Mouse (Mus musculus) T-helper 1 cell (primary cell): ENCODE measurements at regions not wholly inside any gene's neighbourhood (a gene's known extent, or its start where the extent isn't known, plus 50 kb on each side); places are given as distances from the start of the nearest gene placed in this dataset.
"Not testable (repeated sequence)": the region's sequence is repeated elsewhere in the genome, so short reads cannot be mapped to it uniquely, and the experiment has no call there.

ENCODE experiments used
- in situ Hi-C: fragments of 300-600 bp; cut with MboI, MseI; formaldehyde crosslinking; loops from one replicate; pipeline ENCODE4 v1.15.1; 2025; ENCODE audit warnings: high pct_unique_total_duplicates

DNA sequence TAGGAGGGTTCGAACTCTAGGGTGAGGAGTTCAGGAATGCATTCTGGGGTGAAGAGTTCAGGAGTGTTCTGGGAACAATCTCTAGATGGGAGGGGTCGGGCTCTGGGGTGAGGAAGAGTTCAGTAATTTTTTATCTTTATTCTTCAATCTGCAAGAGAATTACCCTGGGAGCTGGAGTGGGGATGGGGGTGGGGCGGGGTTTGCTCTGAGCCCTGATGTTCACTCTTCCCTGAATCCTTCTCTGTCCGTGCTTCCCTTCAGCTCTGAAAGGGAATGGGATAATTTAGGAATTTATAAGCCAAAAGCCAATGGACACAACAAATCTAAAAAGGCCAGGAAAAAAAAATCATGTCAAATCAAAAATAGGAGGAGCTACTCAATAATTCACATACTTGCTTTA is 122.8 kb upstream of the Trim24 start:
- in situ Hi-C loops: not testable (repeated sequence)

DNA sequence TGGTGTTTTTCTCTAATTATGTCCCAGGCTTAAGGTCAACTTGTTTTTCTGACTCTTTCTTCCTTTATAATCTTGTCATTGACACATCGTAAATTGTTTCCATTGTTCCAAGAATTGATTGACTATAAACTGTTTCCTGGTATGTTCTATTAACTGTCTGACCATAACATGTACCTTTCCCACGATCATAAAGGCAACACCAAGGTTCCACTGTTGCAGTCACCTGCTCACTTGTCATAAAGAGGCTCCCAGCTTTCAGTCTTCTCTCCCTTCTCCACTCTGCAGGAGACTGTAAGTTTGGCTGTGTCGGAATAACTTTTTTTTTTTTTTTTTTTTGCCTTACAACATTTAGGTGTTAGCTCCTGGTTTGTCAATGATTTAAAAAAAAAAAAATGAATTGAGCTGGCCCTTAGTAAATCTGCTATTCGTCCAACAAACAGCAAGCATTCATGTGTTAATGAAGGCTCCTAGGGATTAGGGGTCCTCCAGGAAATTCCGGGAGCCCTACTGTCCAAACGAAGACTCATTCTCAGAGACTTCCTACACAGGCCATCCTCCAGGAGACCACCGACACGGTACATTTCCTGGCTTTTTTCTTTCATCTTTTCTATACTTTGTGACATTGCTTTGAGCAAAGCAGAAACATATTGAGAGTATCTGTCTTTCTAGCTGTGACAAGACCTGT is 122.2 kb upstream of the Trim24 start:
- in situ Hi-C loops: no loop called here

DNA sequence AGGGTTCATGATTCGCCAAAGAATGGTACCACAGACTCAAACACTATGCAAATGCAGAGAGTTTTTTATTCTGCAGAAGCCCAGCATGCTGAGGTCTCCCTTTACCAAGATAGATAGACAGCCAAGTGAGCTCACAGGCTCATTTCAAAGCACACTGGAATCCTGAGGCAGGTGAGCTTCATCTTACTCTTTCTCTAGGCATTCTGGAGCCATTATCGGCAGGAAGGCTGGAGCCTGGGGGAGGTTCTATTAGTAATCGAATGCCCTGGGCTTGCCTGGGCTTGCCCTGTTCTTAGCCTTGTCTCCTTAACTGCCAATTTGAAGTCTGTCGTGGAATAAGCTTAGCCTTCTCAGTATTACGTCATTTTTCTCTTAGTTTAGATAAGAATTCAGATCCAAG is 121.6 kb upstream of the Trim24 start:
- in situ Hi-C loops: no loop called here

DNA sequence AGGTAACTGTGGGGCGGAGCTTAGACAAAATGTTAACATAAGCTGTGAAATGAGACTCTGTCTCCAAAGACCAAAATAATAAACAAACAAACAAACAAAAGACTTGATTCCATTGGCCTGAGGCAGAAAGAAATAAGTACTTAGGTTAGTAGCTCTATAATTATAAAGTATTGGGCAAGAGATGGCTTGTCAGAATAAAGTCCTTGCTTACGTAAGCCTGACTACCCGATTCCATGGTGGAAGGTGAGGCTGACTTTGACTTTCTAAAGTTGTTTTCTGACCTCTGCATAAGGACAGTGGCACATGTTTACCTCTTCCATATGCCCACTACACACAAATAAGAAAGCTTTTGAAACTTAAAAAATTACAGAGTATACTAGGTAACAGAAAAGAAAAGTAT is 120.3 kb upstream of the Trim24 start:
- in situ Hi-C loops: no loop called here

DNA sequence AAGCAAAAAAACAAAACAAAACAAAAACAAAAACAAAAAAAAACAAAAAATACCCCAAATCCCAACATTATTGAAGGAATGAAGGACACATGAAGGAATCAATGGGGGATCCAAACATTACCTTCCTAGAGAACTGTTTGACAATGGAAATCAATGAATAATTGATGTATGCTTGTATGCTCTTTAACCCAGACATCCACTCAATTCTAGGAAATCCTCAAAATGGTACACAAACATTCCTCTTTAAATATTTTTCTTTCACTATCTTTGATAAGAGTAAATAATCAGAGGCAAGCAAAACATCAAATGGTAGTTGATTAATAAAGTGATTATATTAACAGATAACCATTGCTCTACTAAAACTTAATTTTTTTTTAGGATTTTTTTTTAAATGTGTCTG is 118.9 kb upstream of the Trim24 start:
- in situ Hi-C loops: no loop called here

DNA sequence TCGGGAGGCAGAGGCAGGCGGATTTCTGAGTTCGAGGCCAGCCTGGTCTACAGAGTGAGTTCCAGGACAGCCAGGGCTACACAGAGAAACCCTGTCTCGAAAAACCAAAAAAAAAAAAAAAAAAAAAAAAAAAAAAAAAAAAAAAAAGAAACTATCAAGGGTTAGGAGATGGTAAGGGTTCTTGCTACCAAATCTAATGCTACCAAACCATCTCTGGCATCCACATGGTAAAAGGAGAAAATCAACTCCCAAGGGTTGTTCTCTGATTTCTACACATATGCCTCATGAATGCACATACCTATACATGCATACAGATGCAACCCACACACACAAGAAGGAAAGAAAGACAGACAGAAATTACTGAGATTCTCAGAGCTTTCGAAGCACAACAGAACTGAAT is 109.6 kb upstream of the Trim24 start:
- in situ Hi-C loops: not testable (repeated sequence)

DNA sequence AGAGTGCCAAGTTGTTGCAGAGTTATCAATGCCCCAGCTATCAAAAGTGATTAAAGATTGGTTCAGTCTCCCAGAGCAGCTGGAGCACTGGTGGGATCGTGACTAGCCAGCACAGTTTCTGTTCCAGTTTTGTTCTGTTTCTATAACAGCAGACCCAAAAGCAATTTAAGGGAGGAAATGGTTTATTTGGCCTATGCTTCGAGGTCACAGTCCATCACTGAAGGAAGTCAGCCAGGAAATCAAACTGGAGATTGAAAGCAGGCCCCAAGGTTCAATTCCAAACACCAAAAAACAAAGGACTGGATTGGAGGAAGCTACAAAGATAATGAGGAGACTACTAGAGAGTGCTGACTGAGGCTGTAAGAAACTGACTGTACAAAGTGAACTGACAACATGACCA is 107.6 kb upstream of the Trim24 start:
- in situ Hi-C loops: no loop called here

DNA sequence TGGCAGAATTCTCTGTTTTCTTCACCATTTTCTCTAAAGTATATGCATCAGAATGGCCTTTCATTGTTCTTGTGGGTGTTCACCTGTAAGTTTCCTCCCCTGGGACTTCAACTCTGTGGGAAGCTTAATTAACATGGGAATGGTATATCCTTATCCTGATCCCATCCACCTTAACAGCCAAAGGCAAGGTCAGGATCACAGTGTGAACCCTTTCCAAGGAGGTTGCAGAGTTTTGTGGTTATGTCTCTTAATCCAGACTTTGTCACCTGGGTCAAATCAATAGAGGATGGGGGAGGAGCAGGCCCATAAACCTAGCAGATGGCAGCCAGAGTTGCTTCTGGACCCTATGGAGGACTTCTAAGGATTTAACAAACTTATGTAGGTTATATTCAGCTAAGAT is 102.9 kb upstream of the Trim24 start:
- in situ Hi-C loops: no loop called here

DNA sequence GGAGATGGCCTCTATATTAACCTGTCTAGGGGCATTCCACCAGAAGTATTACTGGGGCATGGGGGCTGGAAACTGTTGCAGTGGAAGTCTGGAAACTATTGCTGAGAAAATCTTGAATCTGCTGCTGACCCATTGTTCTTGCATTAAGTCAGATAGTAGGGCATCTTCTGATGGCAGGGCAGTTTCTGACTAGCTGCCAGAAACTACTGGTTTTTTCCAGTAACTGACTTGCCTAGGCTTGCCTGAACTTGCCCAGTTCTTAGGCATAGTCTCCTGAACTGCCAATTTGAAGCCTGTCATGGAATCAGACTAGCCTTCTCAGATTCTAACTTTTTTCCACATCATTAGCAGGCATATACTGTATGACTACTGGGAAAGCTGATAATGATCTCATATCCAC is 97.3 kb upstream of the Trim24 start:
- in situ Hi-C loops: no loop called here

DNA sequence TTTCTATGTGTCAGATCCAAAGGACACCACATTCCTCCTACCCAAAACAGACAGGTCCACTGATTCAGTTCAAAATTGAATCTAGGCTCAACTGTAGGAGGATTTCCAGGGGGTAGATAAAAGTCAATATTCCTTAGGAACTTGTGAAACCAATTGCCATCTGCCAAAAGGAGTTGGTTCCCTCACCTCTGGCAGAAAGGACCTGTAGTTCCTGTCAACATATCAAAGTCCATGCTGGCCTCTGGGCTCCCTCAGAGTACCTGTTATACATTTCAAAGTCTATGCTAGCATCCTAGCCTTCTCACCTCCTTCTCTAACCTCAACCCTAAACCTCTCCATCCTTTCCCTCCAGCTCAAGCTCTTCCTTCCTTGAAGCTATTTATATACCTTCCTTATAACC is 95.5 kb upstream of the Trim24 start:
- in situ Hi-C loops: no loop called here

DNA sequence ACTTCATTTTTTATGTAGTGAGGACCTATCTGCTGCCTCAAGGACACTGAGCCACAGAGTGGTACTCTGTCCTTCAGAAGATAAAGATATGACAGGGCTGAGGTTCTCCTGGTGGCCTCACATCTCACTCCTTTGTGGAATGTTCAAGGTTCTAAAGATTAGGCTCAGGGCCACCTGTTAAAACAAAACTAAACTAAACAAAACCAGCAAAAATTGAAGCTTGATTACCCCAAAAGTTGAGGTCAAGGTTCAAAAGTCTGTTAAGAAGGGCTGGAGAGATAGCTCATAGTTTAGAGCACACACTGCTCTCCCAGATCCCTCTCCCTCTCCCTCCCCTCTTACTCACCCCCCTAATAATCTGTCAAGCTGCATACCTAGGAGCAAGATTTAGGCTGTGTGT is 90.7 kb upstream of the Trim24 start:
- in situ Hi-C loops: no loop called here

DNA sequence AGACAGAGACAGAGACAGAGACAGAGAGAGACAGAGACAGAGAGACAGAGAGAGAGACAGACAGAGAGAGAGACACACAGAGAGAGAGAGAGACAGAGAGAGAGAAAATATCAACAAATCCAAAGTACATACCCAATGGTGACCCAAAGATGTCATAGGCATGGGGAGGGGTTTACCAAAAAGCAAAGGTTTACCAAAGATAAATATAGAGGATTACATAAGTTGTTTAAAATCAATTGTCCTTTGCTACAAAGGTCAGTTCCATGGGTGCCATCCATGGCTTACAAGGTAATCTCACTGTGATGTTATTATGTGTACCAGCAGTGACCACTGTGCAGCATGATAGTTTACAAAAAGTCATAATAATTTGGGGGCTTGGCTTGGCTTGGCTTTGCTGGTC is 88.7 kb upstream of the Trim24 start:
- in situ Hi-C loops: no loop called here

DNA sequence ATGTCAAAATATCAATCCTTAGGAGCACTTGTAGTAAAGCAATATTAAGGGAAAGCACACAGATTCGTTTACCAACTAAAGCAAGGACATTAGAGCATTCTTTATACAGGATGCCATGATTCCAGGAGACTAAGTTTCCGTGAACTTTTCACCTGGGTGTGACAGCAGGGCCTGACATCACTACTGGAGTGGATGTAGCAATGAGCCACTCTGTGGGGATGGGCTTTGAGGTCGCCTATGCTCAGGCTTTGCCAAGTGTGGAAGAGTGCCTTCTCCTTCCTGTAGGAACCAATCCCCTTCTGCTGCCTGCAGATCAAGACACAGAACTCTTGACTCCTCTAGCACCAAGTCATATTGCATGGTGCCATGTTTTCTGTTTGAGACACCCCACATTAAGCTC is 85.3 kb upstream of the Trim24 start:
- in situ Hi-C loops: not testable (repeated sequence)

DNA sequence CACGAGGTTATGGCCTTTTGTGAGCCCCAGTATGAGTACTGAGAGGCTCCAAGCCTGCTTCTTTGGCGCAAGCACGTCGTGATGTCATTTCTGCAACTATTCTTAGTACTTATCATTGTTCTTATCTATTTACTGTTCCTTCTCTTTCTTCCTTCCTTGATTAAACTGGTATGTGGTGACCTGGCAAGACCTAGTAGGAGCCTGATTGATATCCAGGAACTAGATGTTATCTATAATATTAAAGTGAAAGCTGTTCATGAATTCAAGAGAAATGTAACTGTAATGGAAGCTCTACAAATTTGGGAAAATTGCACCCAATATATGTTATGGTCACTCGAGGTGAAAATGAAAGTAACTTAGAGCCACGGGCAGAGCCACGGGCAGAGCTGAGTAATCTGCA is 84.9 kb upstream of the Trim24 start:
- in situ Hi-C loops: no loop called here

DNA sequence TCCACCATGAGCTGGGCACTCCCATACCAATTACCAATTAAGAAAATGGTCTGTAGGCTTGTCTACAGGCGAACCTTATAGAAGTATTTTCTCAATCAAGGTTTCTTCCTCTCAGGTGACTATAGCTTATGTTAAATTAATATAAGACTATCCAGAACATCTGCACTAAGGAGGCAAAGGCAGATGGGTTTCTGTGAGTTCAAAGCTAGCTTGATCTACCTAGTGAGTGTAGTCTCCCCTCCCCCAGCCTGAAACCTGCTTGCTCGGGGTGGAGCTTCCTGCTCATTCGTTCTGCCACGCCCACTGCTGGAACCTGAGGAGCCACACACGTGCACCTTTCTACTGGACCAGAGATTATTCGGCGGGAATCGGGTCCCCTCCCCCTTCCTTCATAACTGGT is 82.8 kb upstream of the Trim24 start:
- in situ Hi-C loops: not testable (repeated sequence)

DNA sequence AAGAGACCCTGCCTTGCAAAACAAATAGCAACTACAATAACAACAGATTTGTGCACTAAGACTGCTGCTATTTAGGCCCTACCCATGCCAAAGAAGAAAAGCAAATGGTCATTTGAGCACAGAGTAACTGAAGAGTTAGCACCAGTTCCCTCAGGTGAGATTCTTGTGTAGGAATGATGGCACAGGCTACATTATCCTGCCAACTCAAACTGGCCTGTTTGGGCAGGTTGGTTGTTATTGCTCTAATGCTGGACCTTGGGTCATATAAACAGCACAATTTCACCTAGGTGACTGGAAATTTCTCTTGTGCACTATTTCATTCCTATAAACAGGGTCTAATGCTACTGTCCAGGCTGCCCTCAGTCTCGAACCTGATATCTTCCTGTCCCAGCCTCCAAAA is 79.7 kb upstream of the Trim24 start:
- in situ Hi-C loops: no loop called here

DNA sequence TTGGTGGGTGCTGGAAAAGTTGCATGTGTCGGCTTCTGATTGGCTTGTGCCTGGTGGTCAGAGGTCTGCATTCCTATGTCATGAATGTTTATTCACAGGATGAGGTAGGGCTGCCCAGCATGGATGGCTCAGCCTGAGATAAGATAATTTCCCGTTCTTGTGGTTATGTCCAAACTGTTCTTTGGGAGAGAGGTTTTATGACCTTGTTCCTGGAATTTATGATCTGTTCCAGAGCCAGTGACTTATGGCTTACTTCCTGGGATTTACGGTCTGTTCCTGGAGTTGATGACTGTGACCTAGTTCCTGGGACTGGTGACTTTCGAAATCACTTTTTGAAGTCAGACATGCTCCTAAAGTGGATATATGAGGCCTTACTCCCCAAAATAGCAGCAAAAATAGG is 76.4 kb upstream of the Trim24 start:
- in situ Hi-C loops: no loop called here

DNA sequence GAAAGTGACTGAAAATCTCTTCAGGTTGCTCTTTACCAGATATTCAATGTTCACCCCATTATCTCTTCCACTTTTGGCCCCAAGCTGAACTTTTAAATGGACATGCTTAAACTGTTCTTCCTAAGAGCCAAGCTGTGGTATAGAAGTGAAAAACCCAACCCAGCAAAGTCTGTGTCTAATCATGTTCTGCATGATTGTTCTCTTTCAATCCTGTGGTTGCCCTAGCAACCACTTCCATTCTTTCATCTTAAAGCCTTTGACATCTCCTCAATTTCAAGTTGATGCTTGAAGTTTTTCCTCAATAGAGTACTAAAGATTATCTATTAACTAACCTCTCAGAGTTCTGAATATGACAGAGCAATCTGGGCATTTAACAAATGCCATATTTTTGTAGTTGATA is 75.6 kb upstream of the Trim24 start:
- in situ Hi-C loops: no loop called here

DNA sequence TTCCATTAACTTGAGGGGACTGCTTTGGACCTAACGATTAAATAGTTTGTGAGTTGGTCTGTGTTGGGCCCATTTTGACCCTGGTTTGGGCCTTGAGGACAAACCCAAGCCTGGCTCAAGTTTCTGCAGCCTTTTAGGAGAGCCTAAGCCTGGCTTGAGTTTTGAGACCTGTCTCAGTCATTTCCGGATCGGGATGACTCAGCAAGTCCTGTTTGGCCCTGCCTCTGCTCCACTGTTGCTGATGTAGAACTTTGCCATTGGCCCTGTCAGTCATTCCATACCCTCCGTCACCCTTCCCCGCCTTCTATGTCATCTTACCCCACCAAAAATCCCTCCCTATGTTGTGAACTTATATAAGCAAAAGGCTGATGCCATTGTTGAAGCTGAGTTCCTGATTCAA is 67.4 kb upstream of the Trim24 start:
- in situ Hi-C loops: no loop called here

DNA sequence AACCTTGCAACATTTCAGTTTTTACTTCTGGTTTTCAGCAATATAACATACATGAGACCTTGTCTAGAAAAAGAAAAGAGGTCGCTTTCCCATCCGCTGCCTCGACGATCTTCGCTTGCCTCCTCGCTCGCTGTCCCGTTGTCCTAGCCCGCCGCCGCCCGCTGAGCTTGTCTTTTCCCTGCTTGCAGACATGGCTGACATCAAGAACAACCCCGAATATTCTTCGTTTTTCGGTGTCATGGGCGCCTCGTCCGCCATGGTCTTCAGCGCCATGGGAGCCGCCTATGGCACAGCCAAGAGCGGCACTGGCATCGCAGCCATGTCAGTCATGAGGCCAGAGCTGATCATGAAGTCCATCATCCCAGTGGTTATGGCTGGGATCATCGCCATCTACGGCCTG is 64.7 kb upstream of the Trim24 start:
- in situ Hi-C loops: not testable (repeated sequence)

DNA sequence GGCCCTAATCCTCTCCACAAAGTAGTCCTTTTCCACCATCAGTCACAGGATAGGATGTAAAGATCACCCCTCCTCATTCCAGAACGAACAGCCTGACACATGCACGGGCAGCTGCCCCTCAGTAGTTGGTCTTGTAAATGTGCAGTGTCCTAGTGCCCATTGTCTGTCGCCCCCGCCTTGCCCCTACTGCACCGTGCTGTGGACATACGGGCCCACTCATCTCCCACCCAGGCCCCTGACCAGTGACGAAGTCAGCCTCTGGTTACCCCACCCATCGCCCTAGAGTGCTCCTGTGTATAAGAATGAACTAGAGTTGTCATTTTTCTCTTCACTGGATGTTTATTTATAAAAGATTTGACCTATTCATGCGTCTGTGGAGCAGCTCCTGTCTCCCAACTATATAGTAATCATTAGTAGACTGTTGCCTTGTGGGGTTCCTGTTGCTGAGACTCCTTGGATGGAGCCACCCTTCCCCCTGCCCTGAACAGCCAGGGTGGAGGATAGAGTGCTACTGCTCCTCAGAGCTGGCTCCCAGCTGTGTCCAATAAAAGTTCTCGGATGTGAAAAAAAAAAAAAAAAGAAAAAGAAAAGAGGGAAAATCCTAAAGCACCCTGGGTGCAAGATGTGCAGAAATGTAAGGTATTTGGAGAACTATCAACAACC is 64.0 kb upstream of the Trim24 start:
- in situ Hi-C loops: not testable (repeated sequence)

DNA sequence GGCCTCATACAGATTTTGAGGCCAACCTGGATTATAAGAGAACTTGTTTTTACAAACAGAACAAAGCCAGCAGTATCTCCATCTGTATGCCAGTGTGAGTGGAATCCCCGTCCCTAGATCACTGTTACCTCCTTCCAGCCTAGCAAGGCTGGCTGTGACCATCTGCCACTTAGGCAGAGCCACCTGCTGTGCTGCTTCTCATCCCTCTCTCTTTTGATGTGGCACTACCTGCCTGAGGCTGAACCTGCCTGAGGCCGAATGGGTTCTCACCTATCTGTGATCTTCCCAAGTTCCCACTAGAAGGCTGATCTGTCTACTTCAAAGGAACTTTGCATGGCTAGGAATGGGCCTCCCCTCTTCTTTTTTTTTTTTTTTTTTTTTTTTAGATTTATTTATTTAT is 55.4 kb upstream of the Trim24 start:
- in situ Hi-C loops: loop anchor here (5.0 kb wide), 1 partner anchor 52 kb away; no protein-coding TSS in a partner anchor
